In genomic region chr14:22494290-22494689, GRCm38 (mm10) we compare ENCODE assay signal across 17 mouse cellular contexts.
A peak's percentile ranks its signal among the peaks of the same experiment; 100 is the strongest.
DNase-seq lines count a peak whose midpoint lies in the region; ATAC-seq and TF ChIP-seq lines count a peak whose summit lies in the region.
"Had no signal": no experiment of that assay in that cellular context is flagged by ENCODE, and none has a peak within 500 bp of the region (broad histone marks: within the 10 kb centered on the region; RNA-seq: fewer than 3 reads in every experiment).

No protein-coding gene starts in this region.

- DNase-seq in forebrain, embryonic 14.5 days (ENCODE audit: low spot score): peak; percentile 53
- peak; percentile 11 for DNase-seq in MEL (ENCODE audit: low read depth, low spot score)
- DNase-seq in left cerebral cortex, postnatal 36 days (ENCODE audit: low spot score in 2 of 2): no peak
- DNase-seq: cerebellum, adult 9-10 months; heart, postnatal 4 days; kidney, postnatal 14 days; layer of hippocampus, adult 9-11 months; thymus, postnatal 25 days had no signal

- no peaks in the 10 kb centered on the region for H3K79me2 ChIP-seq in MEL (ENCODE audit: control insufficient read depth, insufficient read depth, low read length, poor library complexity)

- no peak for TF ChIP-seq POLR2A in MEL (IDR thresholded peaks at IDR 0.05; ENCODE audit: control insufficient read depth in 1 of 2, insufficient read depth in 1 of 2, low read depth in 1 of 2, low read length in 2 of 2, poor library complexity in 1 of 2)

- TF ChIP-seq EP300 in MEL (IDR thresholded peaks at IDR 0.05; ENCODE audit: low read depth in 1 of 2, low read length in 2 of 2): no peak

- no peak overlapping the region for H3K4me2 ChIP-seq in forebrain, embryonic 14.5 days (ENCODE audit: low read length)
- no peak overlapping the region for H3K4me2 ChIP-seq in forebrain, embryonic 16.5 days (ENCODE audit: low read length)
- H3K4me2 ChIP-seq in hindbrain, embryonic 15.5 days: no peak overlapping the region
- no peak overlapping the region for H3K4me2 ChIP-seq in neural tube, embryonic 13.5 days
- H3K4me2 ChIP-seq in kidney, embryonic 16.5 days (replicated peaks; ENCODE audit: low read depth, low read length): no peak overlapping the region
- H3K4me2 ChIP-seq: embryonic facial prominence, embryonic 15.5 days had no signal

- no peak for TF ChIP-seq RAD21 in MEL (IDR thresholded peaks at IDR 0.05; ENCODE audit: low read depth, low read length)

- no peaks in the 10 kb centered on the region for H3K27me3 ChIP-seq in forebrain, embryonic 14.5 days (replicated peaks; ENCODE audit: control insufficient read depth, insufficient read depth, low read length)
- H3K27me3 ChIP-seq in forebrain, embryonic 16.5 days (replicated peaks; ENCODE audit: control insufficient read depth, insufficient read depth, low read length): peaks cover 8% of the 10 kb centered on the region
- H3K27me3 ChIP-seq in MEL (ENCODE audit: control insufficient read depth in 1 of 2, insufficient read depth in 2 of 2, low read length in 2 of 2): no peaks in the 10 kb centered on the region
- no peaks in the 10 kb centered on the region for H3K27me3 ChIP-seq in hindbrain, embryonic 15.5 days
- no peaks in the 10 kb centered on the region for H3K27me3 ChIP-seq in neural tube, embryonic 13.5 days
- H3K27me3 ChIP-seq in kidney, embryonic 16.5 days (ENCODE audit: insufficient read depth, low read length): no peaks in the 10 kb centered on the region
- H3K27me3 ChIP-seq: embryonic facial prominence, embryonic 15.5 days; Patski had no signal

- intact Hi-C loops in left cerebral cortex, postnatal 36 days (cut with DNase I): no loop called here

- no peak overlapping the region for H3K27ac ChIP-seq in forebrain, embryonic 14.5 days (ENCODE audit: low read depth, low read length)
- no peak overlapping the region for H3K27ac ChIP-seq in forebrain, embryonic 16.5 days (ENCODE audit: low read length)
- no peak overlapping the region for H3K27ac ChIP-seq in MEL (ENCODE audit: control insufficient read depth, low read depth, low read length)
- no peak overlapping the region for H3K27ac ChIP-seq in hindbrain, embryonic 15.5 days (replicated peaks)
- 0 out of 2 replicates have a peak overlapping the region, but pooled peaks have one; percentile 61 for H3K27ac ChIP-seq in neural tube, embryonic 13.5 days (replicated peaks)
- H3K27ac ChIP-seq in kidney, embryonic 16.5 days (ENCODE audit: low read length): no peak overlapping the region
- H3K27ac ChIP-seq: embryonic facial prominence, embryonic 15.5 days had no signal

- TF ChIP-seq CTCF in MEL (IDR thresholded peaks at IDR 0.05 in 2 of 3, conservative IDR thresholded peaks at IDR 0.05 in 1 of 3; ENCODE audit: control insufficient read depth in 1 of 3, insufficient read depth in 1 of 3, low read depth in 2 of 3, low read length in 3 of 3, poor library complexity in 1 of 3, severe bottlenecking in 1 of 3): no peak

- H3K9ac ChIP-seq in forebrain, embryonic 14.5 days (ENCODE audit: low read length): no peak overlapping the region
- no peak overlapping the region for H3K9ac ChIP-seq in forebrain, embryonic 16.5 days (replicated peaks; ENCODE audit: low read depth, low read length)
- H3K9ac ChIP-seq in MEL (ENCODE audit: control insufficient read depth, low read depth, low read length, poor library complexity, severe bottlenecking): no peak overlapping the region
- H3K9ac ChIP-seq in hindbrain, embryonic 15.5 days: no peak overlapping the region
- H3K9ac ChIP-seq in neural tube, embryonic 13.5 days: no peak overlapping the region
- no peak overlapping the region for H3K9ac ChIP-seq in kidney, embryonic 16.5 days (replicated peaks; ENCODE audit: low read length)
- H3K9ac ChIP-seq: embryonic facial prominence, embryonic 15.5 days had no signal

- H3K9me3 ChIP-seq in forebrain, embryonic 14.5 days (replicated peaks; ENCODE audit: control insufficient read depth, low read length): no peaks in the 10 kb centered on the region
- no peaks in the 10 kb centered on the region for H3K9me3 ChIP-seq in forebrain, embryonic 16.5 days (ENCODE audit: control insufficient read depth, low read length)
- no peaks in the 10 kb centered on the region for H3K9me3 ChIP-seq in MEL (replicated peaks; ENCODE audit: insufficient read depth, low read length)
- H3K9me3 ChIP-seq in hindbrain, embryonic 15.5 days: no peaks in the 10 kb centered on the region
- no peaks in the 10 kb centered on the region for H3K9me3 ChIP-seq in neural tube, embryonic 13.5 days
- H3K9me3 ChIP-seq in kidney, embryonic 16.5 days (ENCODE audit: low read length): no peaks in the 10 kb centered on the region
- H3K9me3 ChIP-seq: embryonic facial prominence, embryonic 15.5 days; forebrain, embryonic 10.5 days had no signal

- 0 out of 2 replicates have a peak, but pooled peaks have one; percentile 26 for ATAC-seq in forebrain, embryonic 14.5 days
- ATAC-seq in forebrain, embryonic 16.5 days: no peak
- peak; percentile 54; the same call in 1 of the 2 replicates for ATAC-seq in hindbrain, embryonic 15.5 days (ENCODE audit: low FRiP score, low read depth)
- no peak for ATAC-seq in neural tube, embryonic 13.5 days (ENCODE audit: low read depth)
- no peak for ATAC-seq in kidney, embryonic 16.5 days (ENCODE audit: low FRiP score, low TSS enrichment)
- ATAC-seq: activated CD4-positive, CD25-positive, alpha-beta regulatory T cell, adult 4 months; intestine, postnatal 0 days; Patski had no signal

- no peaks in the 10 kb centered on the region for H3K4me1 ChIP-seq in forebrain, embryonic 14.5 days (ENCODE audit: control insufficient read depth, insufficient read depth, low read length)
- no peaks in the 10 kb centered on the region for H3K4me1 ChIP-seq in forebrain, embryonic 16.5 days (replicated peaks; ENCODE audit: control insufficient read depth, insufficient read depth, low read length)
- no peaks in the 10 kb centered on the region for H3K4me1 ChIP-seq in MEL (ENCODE audit: control insufficient read depth in 1 of 2, insufficient read depth in 2 of 2, low read length in 2 of 2)
- peaks cover 4% of the 10 kb centered on the region; the same call in 1 of the 2 replicates for H3K4me1 ChIP-seq in hindbrain, embryonic 15.5 days (replicated peaks)
- peaks cover 15% of the 10 kb centered on the region for H3K4me1 ChIP-seq in neural tube, embryonic 13.5 days (replicated peaks)
- H3K4me1 ChIP-seq in kidney, embryonic 16.5 days (ENCODE audit: insufficient read depth, low read length): no peaks in the 10 kb centered on the region
- H3K4me1 ChIP-seq: embryonic facial prominence, embryonic 15.5 days had no signal

- H3K4me3 ChIP-seq in forebrain, embryonic 14.5 days (ENCODE audit: low read depth, low read length): no peak overlapping the region
- no peak overlapping the region for H3K4me3 ChIP-seq in forebrain, embryonic 16.5 days (replicated peaks; ENCODE audit: low read length)
- no peak overlapping the region for H3K4me3 ChIP-seq in MEL (ENCODE audit: control insufficient read depth in 1 of 2, insufficient read depth in 1 of 2, low read depth in 2 of 2, low read length in 2 of 2)
- no peak overlapping the region for H3K4me3 ChIP-seq in hindbrain, embryonic 15.5 days
- H3K4me3 ChIP-seq in neural tube, embryonic 13.5 days: no peak overlapping the region
- H3K4me3 ChIP-seq in kidney, embryonic 16.5 days (ENCODE audit: low read length): no peak overlapping the region
- H3K4me3 ChIP-seq: embryonic facial prominence, embryonic 15.5 days; forebrain, embryonic 10.5 days had no signal

- H3K36me3 ChIP-seq in forebrain, embryonic 14.5 days (ENCODE audit: control insufficient read depth, insufficient read depth, low read length): no peaks in the 10 kb centered on the region
- H3K36me3 ChIP-seq in forebrain, embryonic 16.5 days (ENCODE audit: control insufficient read depth, insufficient read depth): no peaks in the 10 kb centered on the region
- no peaks in the 10 kb centered on the region; a peak in 1 of 4 replicates for H3K36me3 ChIP-seq in MEL (ENCODE audit: control insufficient read depth in 1 of 2, insufficient read depth in 2 of 2, low read length in 2 of 2)
- H3K36me3 ChIP-seq in hindbrain, embryonic 15.5 days: no peaks in the 10 kb centered on the region
- no peaks in the 10 kb centered on the region for H3K36me3 ChIP-seq in neural tube, embryonic 13.5 days
- H3K36me3 ChIP-seq in kidney, embryonic 16.5 days (ENCODE audit: insufficient read depth, low read length): no peaks in the 10 kb centered on the region
- H3K36me3 ChIP-seq: embryonic facial prominence, embryonic 15.5 days; forebrain, embryonic 10.5 days had no signal

TF ChIP-seq in MEL, 35 proteins besides CTCF, POLR2A, EP300 and RAD21 (continues in another document):
- no peak for TF ChIP-seq USF2 (IDR thresholded peaks at IDR 0.05; ENCODE audit: borderline replicate concordance in 1 of 2, insufficient read depth in 1 of 2, low read depth in 1 of 2, low read length in 2 of 2)
- TF ChIP-seq ELF1 (IDR thresholded peaks at IDR 0.05; ENCODE audit: low read depth, low read length): peak; percentile 45; the same call in 1 of the 2 replicates
- no peak for TF ChIP-seq KAT2A (conservative IDR thresholded peaks at IDR 0.05; ENCODE audit: low read depth, low read length)
- TF ChIP-seq TBP (IDR thresholded peaks at IDR 0.05; ENCODE audit: low read depth, low read length): no peak
- TF ChIP-seq TAL1 (IDR thresholded peaks at IDR 0.05; ENCODE audit: low read length): no peak
- no peak for TF ChIP-seq NELFE (IDR thresholded peaks at IDR 0.05; ENCODE audit: low read depth, low read length)
- no peak for TF ChIP-seq ZC3H11A (IDR thresholded peaks at IDR 0.05; ENCODE audit: low read depth, low read length)
- TF ChIP-seq ZMIZ1 (IDR thresholded peaks at IDR 0.05; ENCODE audit: low read depth, low read length): no peak
- no peak for TF ChIP-seq MYB (IDR thresholded peaks at IDR 0.05; ENCODE audit: low read depth, low read length)
- TF ChIP-seq JUND (IDR thresholded peaks at IDR 0.05; ENCODE audit: low read depth, low read length): no peak
- no peak for TF ChIP-seq POLR2AphosphoS2 (IDR thresholded peaks at IDR 0.05; ENCODE audit: low read length)
- TF ChIP-seq NRF1 (IDR thresholded peaks at IDR 0.05; ENCODE audit: insufficient read depth, low read depth, low read length, poor library complexity, severe bottlenecking): no peak
- no peak for TF ChIP-seq MAFK (IDR thresholded peaks at IDR 0.05; ENCODE audit: borderline replicate concordance, low read depth, low read length)
- peak; percentile 74 for TF ChIP-seq USF1 (IDR thresholded peaks at IDR 0.05; ENCODE audit: low read depth, low read length)
- no peak for TF ChIP-seq POLR2AphosphoS5 (IDR thresholded peaks at IDR 0.05; ENCODE audit: borderline replicate concordance, low read depth, low read length)
- peak; percentile 39; the same call in 1 of the 2 replicates for TF ChIP-seq GATA1 (IDR thresholded peaks at IDR 0.05; ENCODE audit: low read depth, low read length)
- no peak for TF ChIP-seq MAX (IDR thresholded peaks at IDR 0.05; ENCODE audit: low read length)
- TF ChIP-seq SIN3A (IDR thresholded peaks at IDR 0.05; ENCODE audit: low read length): no peak
- TF ChIP-seq ETS1 (IDR thresholded peaks at IDR 0.05; ENCODE audit: low read depth, low read length): no peak
- no peak for TF ChIP-seq CHD1 (IDR thresholded peaks at IDR 0.05; ENCODE audit: low read depth, low read length)
- TF ChIP-seq SMC3 (IDR thresholded peaks at IDR 0.05; ENCODE audit: low read depth, low read length): no peak

Comparison
In these comparisons a context has a peak if more than half of its experiments do, and no peak if none do; other contexts are left out.
1. ATAC-seq: peak in forebrain, embryonic 14.5 days (single experiment) and hindbrain, embryonic 15.5 days (single experiment); none in forebrain, embryonic 16.5 days (single experiment), neural tube, embryonic 13.5 days (single experiment) and kidney, embryonic 16.5 days (single experiment).
2. DNase-seq: peak in forebrain, embryonic 14.5 days (single experiment) and MEL (single experiment); none in left cerebral cortex, postnatal 36 days (0 of 2).